ENCODE assay signal across 14 mouse cellular contexts in genomic region chr10:108363932-108364331, GRCm38 (mm10). TPM values are rescaled to one million over a fixed set of nuclear protein-coding genes. Genes with fewer than 3 reads are reported as not detected.
DNase-seq lines count a peak whose midpoint lies in the region; ATAC-seq lines count a peak whose summit lies in the region.
"Had no signal": no experiment of that assay in that cellular context is flagged by ENCODE, and none has a peak within 500 bp of the region (broad histone marks: within the 10 kb centered on the region; RNA-seq: fewer than 3 reads in every experiment).

No protein-coding gene starts in this region.

- H3K9ac ChIP-seq in neural tube, embryonic 11.5 days (ENCODE audit: low read length) = no peak overlapping the region
- H3K9ac ChIP-seq in hindbrain, embryonic 11.5 days (ENCODE audit: low read depth, low read length) = no peak overlapping the region
- H3K9ac ChIP-seq in liver, embryonic 12.5 days = no peak overlapping the region
- H3K9ac ChIP-seq: limb, embryonic 15.5 days; midbrain, embryonic 13.5 days had no signal

- H3K27me3 ChIP-seq in neural tube, embryonic 11.5 days (ENCODE audit: control insufficient read depth, insufficient read depth, low read length) = no peaks in the 10 kb centered on the region
- no peaks in the 10 kb centered on the region for H3K27me3 ChIP-seq in hindbrain, embryonic 11.5 days (ENCODE audit: control insufficient read depth, insufficient read depth, low read length)
- H3K27me3 ChIP-seq in liver, embryonic 12.5 days (replicated peaks) = no peaks in the 10 kb centered on the region
- H3K27me3 ChIP-seq: limb, embryonic 15.5 days; midbrain, embryonic 13.5 days had no signal

- no peak overlapping the region for H3K4me3 ChIP-seq in neural tube, embryonic 11.5 days (ENCODE audit: low read depth, low read length)
- H3K4me3 ChIP-seq in hindbrain, embryonic 11.5 days (ENCODE audit: low read depth, low read length) = no peak overlapping the region
- H3K4me3 ChIP-seq in liver, embryonic 12.5 days = no peak overlapping the region
- H3K4me3 ChIP-seq: limb, embryonic 15.5 days; midbrain, embryonic 13.5 days had no signal

- H3K9me3 ChIP-seq in neural tube, embryonic 11.5 days (ENCODE audit: control insufficient read depth, low read length) = 0 out of 2 replicates have a peak, but pooled peaks cover 2% of the 10 kb centered on the region
- no peaks in the 10 kb centered on the region; the same call in 1 of the 2 replicates for H3K9me3 ChIP-seq in hindbrain, embryonic 11.5 days (ENCODE audit: control insufficient read depth, low read length)
- H3K9me3 ChIP-seq in liver, embryonic 12.5 days (replicated peaks) = no peaks in the 10 kb centered on the region
- H3K9me3 ChIP-seq: limb, embryonic 15.5 days had no signal

- DNase-seq in heart, adult 11 months = peak; percentile 71
- no peak for DNase-seq in heart, adult 9 months (ENCODE audit: low spot score in 2 of 2)
- peak; percentile 24 for DNase-seq in neural tube, embryonic 11.5 days (ENCODE audit: low spot score)
- DNase-seq in neural tube, embryonic 10.5 days (ENCODE audit: extremely low spot score, low spot score) = no peak
- peak; percentile 25 for DNase-seq in hindbrain, embryonic 11.5 days (ENCODE audit: low spot score)
- DNase-seq in cerebellum, postnatal 4 days (ENCODE audit: low spot score in 2 of 2) = no peak
- DNase-seq: cerebellum, postnatal 25 days; kidney, adult 9 months; kidney, postnatal 4 days; lung, adult 2 months; lung, postnatal 4 days had no signal

- H3K36me3 ChIP-seq in neural tube, embryonic 11.5 days (ENCODE audit: control insufficient read depth, insufficient read depth, low read length) = no peaks in the 10 kb centered on the region
- no peaks in the 10 kb centered on the region for H3K36me3 ChIP-seq in hindbrain, embryonic 11.5 days (ENCODE audit: control insufficient read depth, insufficient read depth, low read length)
- H3K36me3 ChIP-seq in liver, embryonic 12.5 days = peaks cover 9% of the 10 kb centered on the region; the same call in 1 of the 2 replicates
- H3K36me3 ChIP-seq: limb, embryonic 15.5 days; midbrain, embryonic 13.5 days had no signal

- H3K4me1 ChIP-seq in neural tube, embryonic 11.5 days (ENCODE audit: control insufficient read depth, insufficient read depth, low read length) = no peaks in the 10 kb centered on the region
- H3K4me1 ChIP-seq in hindbrain, embryonic 11.5 days (replicated peaks; ENCODE audit: control insufficient read depth, insufficient read depth, low read length) = peaks cover 3% of the 10 kb centered on the region; the same call in 1 of the 2 replicates
- H3K4me1 ChIP-seq in liver, embryonic 12.5 days = 0 out of 2 replicates have a peak, but pooled peaks cover 7% of the 10 kb centered on the region

- no peak overlapping the region for H3K27ac ChIP-seq in neural tube, embryonic 11.5 days (ENCODE audit: low read depth, low read length)
- no peak overlapping the region for H3K27ac ChIP-seq in hindbrain, embryonic 11.5 days (ENCODE audit: low read depth, low read length)
- no peak overlapping the region for H3K27ac ChIP-seq in liver, embryonic 12.5 days
- H3K27ac ChIP-seq: limb, embryonic 15.5 days; midbrain, embryonic 13.5 days had no signal

- H3K4me2 ChIP-seq in neural tube, embryonic 11.5 days (ENCODE audit: low read depth) = no peak overlapping the region
- H3K4me2 ChIP-seq in hindbrain, embryonic 11.5 days (replicated peaks; ENCODE audit: low read depth, low read length) = 0 out of 2 replicates have a peak overlapping the region, but pooled peaks have one; percentile 11
- H3K4me2 ChIP-seq in liver, embryonic 12.5 days = no peak overlapping the region
- H3K4me2 ChIP-seq: limb, embryonic 15.5 days; midbrain, embryonic 13.5 days had no signal

- WGBS in neural tube, embryonic 11.5 days = 57% methylated on average over 9 of the region's 9 CpGs
- WGBS in hindbrain, embryonic 11.5 days = 36% methylated on average over 9 of the region's 9 CpGs
- WGBS in liver, embryonic 12.5 days (ENCODE audit: insufficient replicate concordance) = 77% methylated on average over 9 of the region's 9 CpGs

- ATAC-seq in neural tube, embryonic 11.5 days (ENCODE audit: insufficient read depth, low FRiP score, low TSS enrichment) = peak; percentile 50; the same call in 1 of the 2 replicates
- peak; percentile 55 for ATAC-seq in hindbrain, embryonic 11.5 days (ENCODE audit: low FRiP score)
- ATAC-seq in liver, embryonic 12.5 days = no peak
- ATAC-seq: midbrain, embryonic 13.5 days had no signal

RNA-seq across cellular contexts. Expression of gene Pawr, which starts 32.0 kb away (rescaled TPM):
- 15.1 TPM in 2 replicates for polyA plus RNA-seq in neural tube, embryonic 11.5 days (2014; fragmentation: Nextera tagmentation; extraction: Ambion mirVana)
- 13.0 and 13.1 TPM in 2 replicates for polyA plus RNA-seq in hindbrain, embryonic 11.5 days (2014; fragmentation: Nextera tagmentation; extraction: Ambion mirVana)
- polyA plus RNA-seq in liver, embryonic 12.5 days (2016; fragmentation: Nextera tagmentation; extraction: Ambion mirVana) = 11.6 and 12.6 TPM in 2 replicates

Comparison
In these comparisons a context has a peak if more than half of its experiments do, and no peak if none do; other contexts are left out.
1. DNase-seq: peak in heart, adult 11 months (single experiment), neural tube, embryonic 11.5 days (single experiment) and hindbrain, embryonic 11.5 days (single experiment); none in heart, adult 9 months (0 of 2), neural tube, embryonic 10.5 days (single experiment) and cerebellum, postnatal 4 days (0 of 2).